Mouse (Mus musculus) skeletal muscle tissue, postnatal 0 days (tissue): ENCODE data around the gene Lyrm4. TPM values are rescaled to one million over a fixed set of nuclear protein-coding genes. Genes with fewer than 3 reads are reported as not detected.

ENCODE experiments used
- polyA plus RNA-seq: library from polyadenylated mRNA; unstranded; fragments of >200 nt; fragmentation: Nextera tagmentation; extraction: Ambion mirVana; gene quantifications from 2 replicates; pipeline ENCODE4 v1.2.1, GENCODE M21; 2015

The Lyrm4 gene
- 14.5 and 17.6 TPM in 2 replicates for polyA plus RNA-seq

GRCm38 (mm10) chr13:36117143-36118014 lies at the start of gene Lyrm4, which contains the start of gene Fars2:
Lyrm4 (minus strand) TSS chr13:36117526.
Fars2 (plus strand) TSS chr13:36117412.

GRCm38 (mm10) chr13:35958539-35958938 lies 158.8 kb downstream of the Lyrm4 start, which contains the start of gene Ppp1r3g:
Ppp1r3g (plus strand) TSS chr13:35958839.

Other genes with a start within 250 kb of the Lyrm4 start
- 9.5 and 10.1 TPM in 2 replicates for gene Rpp40, start 211.2 kb downstream of the Lyrm4 start, polyA plus RNA-seq
- gene Ppp1r3g, start 158.7 kb downstream of the Lyrm4 start, polyA plus RNA-seq, result 0.29 and 0.31 TPM in 2 replicates
- 36.4 and 37.9 TPM in 2 replicates for gene Fars2, start 114 bp downstream of the Lyrm4 start, polyA plus RNA-seq